Mouse (Mus musculus): ENCODE results near the gene 4930412O13Rik. TPM values are rescaled to one million over a fixed set of nuclear protein-coding genes. Genes with fewer than 3 reads are reported as not detected.

The 4930412O13Rik gene
- polyA plus RNA-seq, 1 experiment from 2014 or later, result 0.31 TPM

GRCm38 (mm10) chr2:9875220-9875619 is 5.8 kb upstream of the 4930412O13Rik start:
- Histone ChIP-seq H3K27ac (replicated peaks) (no peak overlapping the region), H3K4me1 (peaks cover 74% of the 10 kb centered on the region), H3K27me3 (ENCODE audit: low read depth, poor library complexity, severe bottlenecking) (peaks cover 97% of the 10 kb centered on the region), H3K36me3 (no peaks in the 10 kb centered on the region), H3K9me3 (replicated peaks) (no peaks in the 10 kb centered on the region), H3K4me3 (peak overlapping the region; percentile 40)
- WGBS, result 3% methylated on average over 4 of the region's 4 CpGs
- peak; percentile 32 for DNase-seq (ENCODE audit: low spot score)

- peak overlapping the region; percentile 60; the same call in 1 of the 2 replicates for H3K4me3 ChIP-seq
- 4% methylated on average over 12 of the region's 12 CpGs for WGBS
- H3K4me1 ChIP-seq, result peaks cover 74% of the 10 kb centered on the region
- H3K9me3 ChIP-seq (replicated peaks), result no peaks in the 10 kb centered on the region
- no peaks in the 10 kb centered on the region for H3K36me3 ChIP-seq
- no peak overlapping the region for H3K27ac ChIP-seq (replicated peaks)
- H3K27me3 ChIP-seq (ENCODE audit: low read depth, poor library complexity, severe bottlenecking), result peaks cover 97% of the 10 kb centered on the region
- DNase-seq (ENCODE audit: low spot score), result no peak
Observed at GRCm38 (mm10) chr2:9875676-9876357, 5.2 kb upstream of the 4930412O13Rik start.

- under 1% methylated on average over 31 of the region's 31 CpGs for WGBS
- Histone ChIP-seq H3K4me3 (peak overlapping the region; percentile 60), H3K27ac (replicated peaks) (no peak overlapping the region), H3K9me3 (replicated peaks) (no peaks in the 10 kb centered on the region), H3K27me3 (ENCODE audit: low read depth, poor library complexity, severe bottlenecking) (peaks cover 97% of the 10 kb centered on the region), H3K4me1 (peaks cover 74% of the 10 kb centered on the region), H3K36me3 (no peaks in the 10 kb centered on the region)
- peak; percentile 54 for DNase-seq (ENCODE audit: low spot score)
Observed at GRCm38 (mm10) chr2:9876621-9877325, 4.3 kb upstream of the 4930412O13Rik start.

- Histone ChIP-seq H3K36me3 (no peaks in the 10 kb centered on the region), H3K4me1 (peaks cover 74% of the 10 kb centered on the region), H3K9me3 (replicated peaks) (no peaks in the 10 kb centered on the region), H3K27ac (replicated peaks) (no peak overlapping the region), H3K27me3 (ENCODE audit: low read depth, poor library complexity, severe bottlenecking) (peaks cover 97% of the 10 kb centered on the region), H3K4me3 (peak overlapping the region; percentile 60)
- WGBS, result under 1% methylated on average over 35 of the region's 35 CpGs
- DNase-seq (ENCODE audit: low spot score), result peak; percentile 61
Observed at GRCm38 (mm10) chr2:9877326-9877690, 3.7 kb upstream of the 4930412O13Rik start.

- H3K9me3 ChIP-seq (replicated peaks), result no peaks in the 10 kb centered on the region
- H3K4me1 ChIP-seq, result peaks cover 74% of the 10 kb centered on the region
- peak; percentile 29 for DNase-seq (ENCODE audit: low spot score)
- no peaks in the 10 kb centered on the region for H3K36me3 ChIP-seq
- peaks cover 97% of the 10 kb centered on the region for H3K27me3 ChIP-seq (ENCODE audit: low read depth, poor library complexity, severe bottlenecking)
- peak overlapping the region; percentile 60 for H3K4me3 ChIP-seq
- WGBS, result 0% methylated on average over 19 of the region's 19 CpGs
- no peak overlapping the region; the same call in 1 of the 2 replicates for H3K27ac ChIP-seq (replicated peaks)
Observed at GRCm38 (mm10) chr2:9877966-9878563, 3.0 kb upstream of the 4930412O13Rik start.

GRCm38 (mm10) chr2:9878564-9879081 is 2.4 kb upstream of the 4930412O13Rik start:
- peak; percentile 83 for DNase-seq (ENCODE audit: low spot score)
- H3K27ac ChIP-seq (replicated peaks), result no peak overlapping the region; the same call in 1 of the 2 replicates

GRCm38 (mm10) chr2:9879092-9879491 is 2.0 kb upstream of the 4930412O13Rik start:
- DNase-seq (ENCODE audit: low spot score), result no peak
- Histone ChIP-seq H3K4me3 (peak overlapping the region; percentile 60), H3K36me3 (no peaks in the 10 kb centered on the region), H3K9me3 (replicated peaks) (no peaks in the 10 kb centered on the region), H3K27ac (replicated peaks) (no peak overlapping the region; the same call in 1 of the 2 replicates), H3K4me1 (peaks cover 74% of the 10 kb centered on the region), H3K27me3 (ENCODE audit: low read depth, poor library complexity, severe bottlenecking) (peaks cover 97% of the 10 kb centered on the region)
- WGBS, result under 1% methylated on average over 22 of the region's 22 CpGs

More at GRCm38 (mm10) chr2:9878564-9879081, 2.4 kb upstream of the 4930412O13Rik start:
- under 1% methylated on average over 32 of the region's 33 CpGs for WGBS
- Histone ChIP-seq H3K4me3 (peak overlapping the region; percentile 60), H3K4me1 (peaks cover 74% of the 10 kb centered on the region), H3K27me3 (ENCODE audit: low read depth, poor library complexity, severe bottlenecking) (peaks cover 97% of the 10 kb centered on the region), H3K36me3 (no peaks in the 10 kb centered on the region), H3K9me3 (replicated peaks) (no peaks in the 10 kb centered on the region)

- no peak overlapping the region; the same call in 1 of the 2 replicates for H3K27ac ChIP-seq (replicated peaks)
- no peaks in the 10 kb centered on the region for H3K9me3 ChIP-seq (replicated peaks)
- H3K4me1 ChIP-seq, result peaks cover 74% of the 10 kb centered on the region
- no peaks in the 10 kb centered on the region for H3K36me3 ChIP-seq
- peaks cover 97% of the 10 kb centered on the region for H3K27me3 ChIP-seq (ENCODE audit: low read depth, poor library complexity, severe bottlenecking)
- peak; percentile 96 for DNase-seq (ENCODE audit: low spot score)
- WGBS, result under 1% methylated on average over 21 of the region's 21 CpGs
- peak overlapping the region; percentile 60 for H3K4me3 ChIP-seq
Observed at GRCm38 (mm10) chr2:9879493-9879892, 1.6 kb upstream of the 4930412O13Rik start.

- no peak overlapping the region for H3K27ac ChIP-seq (replicated peaks)
- peaks cover 71% of the 10 kb centered on the region for H3K4me1 ChIP-seq
- H3K27me3 ChIP-seq (ENCODE audit: low read depth, poor library complexity, severe bottlenecking), result peaks cover 97% of the 10 kb centered on the region
- no peak for DNase-seq (ENCODE audit: low spot score)
- peak overlapping the region; percentile 60 for H3K4me3 ChIP-seq
- no peaks in the 10 kb centered on the region for H3K36me3 ChIP-seq
- no peaks in the 10 kb centered on the region for H3K9me3 ChIP-seq (replicated peaks)
- 2% methylated on average over 11 of the region's 11 CpGs for WGBS
Observed at GRCm38 (mm10) chr2:9880271-9880670, 781 bp upstream of the 4930412O13Rik start.

GRCm38 (mm10) chr2:9881611-9882023 is 565 bp downstream of the 4930412O13Rik start:
- H3K27ac ChIP-seq (replicated peaks), result peak overlapping the region; percentile 64
- H3K27me3 ChIP-seq (ENCODE audit: low read depth, poor library complexity, severe bottlenecking), result peaks cover 97% of the 10 kb centered on the region
- peaks cover 71% of the 10 kb centered on the region for H3K4me1 ChIP-seq
- no peaks in the 10 kb centered on the region for H3K9me3 ChIP-seq (replicated peaks)
- peak overlapping the region; percentile 55 for H3K4me3 ChIP-seq
- peak; percentile 71 for DNase-seq (ENCODE audit: low spot score)
- no peaks in the 10 kb centered on the region for H3K36me3 ChIP-seq
- WGBS, result 1% methylated on average over 13 of the region's 13 CpGs

GRCm38 (mm10) chr2:9882371-9882925 is 1.4 kb downstream of the 4930412O13Rik start:
- peak overlapping the region; percentile 55 for H3K4me3 ChIP-seq
- no peak overlapping the region for H3K27ac ChIP-seq (replicated peaks)
- no peaks in the 10 kb centered on the region for H3K36me3 ChIP-seq
- H3K27me3 ChIP-seq (ENCODE audit: low read depth, poor library complexity, severe bottlenecking), result peaks cover 97% of the 10 kb centered on the region
- H3K9me3 ChIP-seq (replicated peaks), result no peaks in the 10 kb centered on the region
- peak; percentile 72 for DNase-seq (ENCODE audit: low spot score)
- H3K4me1 ChIP-seq, result peaks cover 64% of the 10 kb centered on the region
- WGBS, result under 1% methylated on average over 39 of the region's 39 CpGs
